Mouse (Mus musculus) Muller cell, postnatal 12 days (primary cell): ENCODE measurements at regions not wholly inside any gene's neighbourhood (a gene's known extent, or its start where the extent isn't known, plus 50 kb on each side); places are given as distances from the start of the nearest gene placed in this dataset.
A peak's percentile ranks its signal among the peaks of the same experiment; 100 is the strongest.

Experiments
- DNase-seq: peaks from one replicate; pipeline ENCODE4 v3.0.0-alpha.2; 2015; ENCODE audit errors: inconsistent ontology term

GRCm38 (mm10) chr3:143713183-143713582, 491.8 kb downstream of the Lmo4 start:
- DNase-seq: peak; percentile 67

- DNase-seq: peak; percentile 17
Measured at GRCm38 (mm10) chr3:143710805-143711469, 494.1 kb downstream of the Lmo4 start.

GRCm38 (mm10) chr3:143706679-143707078, 498.3 kb downstream of the Lmo4 start:
- no peak for DNase-seq

GRCm38 (mm10) chr3:143694817-143695216, 510.2 kb downstream of the Lmo4 start:
- no peak for DNase-seq

GRCm38 (mm10) chr3:143685742-143686141, 519.3 kb downstream of the Lmo4 start:
- DNase-seq: no peak

GRCm38 (mm10) chr3:143678186-143678585, 526.8 kb downstream of the Lmo4 start:
- no peak for DNase-seq

- no peak for DNase-seq
Measured at GRCm38 (mm10) chr3:143674855-143675254, 530.2 kb downstream of the Lmo4 start.

GRCm38 (mm10) chr3:143674446-143674845, 530.6 kb downstream of the Lmo4 start:
- DNase-seq: no peak

GRCm38 (mm10) chr3:143662041-143662685, 542.9 kb downstream of the Lmo4 start:
- peak; percentile 75 for DNase-seq

GRCm38 (mm10) chr3:143659421-143659978, 545.5 kb downstream of the Lmo4 start:
- no peak for DNase-seq

- no peak for DNase-seq
Measured at GRCm38 (mm10) chr3:143647237-143647636, 557.8 kb downstream of the Lmo4 start.

- DNase-seq: no peak
Measured at GRCm38 (mm10) chr3:143646836-143647235, 558.2 kb downstream of the Lmo4 start.

GRCm38 (mm10) chr3:143633036-143633435, 572.0 kb downstream of the Lmo4 start:
- no peak for DNase-seq

- no peak for DNase-seq
Measured at GRCm38 (mm10) chr3:143631183-143631582, 573.8 kb downstream of the Lmo4 start.

- DNase-seq: no peak
Measured at GRCm38 (mm10) chr3:143624906-143625305, 580.1 kb downstream of the Lmo4 start.

- DNase-seq: no peak
Measured at GRCm38 (mm10) chr3:143622275-143622674, 582.7 kb downstream of the Lmo4 start.

- DNase-seq: no peak
Measured at GRCm38 (mm10) chr3:143619125-143619524, 585.9 kb downstream of the Lmo4 start.

GRCm38 (mm10) chr3:143614895-143615294, 590.1 kb downstream of the Lmo4 start:
- no peak for DNase-seq

- no peak for DNase-seq
Measured at GRCm38 (mm10) chr3:143614004-143614403, 591.0 kb downstream of the Lmo4 start.

- no peak for DNase-seq
Measured at GRCm38 (mm10) chr3:143609673-143610072, 595.3 kb downstream of the Lmo4 start.

- DNase-seq: no peak
Measured at GRCm38 (mm10) chr3:143599120-143599519, 605.9 kb downstream of the Lmo4 start.

GRCm38 (mm10) chr3:143596949-143597593, 607.9 kb downstream of the Lmo4 start:
- DNase-seq: peak; percentile 69
